Mouse (Mus musculus) gastrocnemius, postnatal 14 days (tissue): ENCODE results near the gene Gm13889. TPM values are rescaled to one million over a fixed set of nuclear protein-coding genes. Genes with fewer than 3 reads are reported as not detected.

Experiments used
- DNase-seq: peaks from one replicate; pipeline ENCODE4 v3.0.0; 2021; ENCODE audit warnings: mixed read lengths
- intact Hi-C: fragments of 180-260 bp; cut with DNase I; formaldehyde crosslinking; loops from one replicate; pipeline ENCODE4 v1.15.1; 2025; ENCODE audit warnings: low total_unique reads
- total RNA-seq, 2 experiments: library from RNA; stranded (reverse); gene quantifications; 2 replicates each; pipeline ENCODE4 v1.2.3; 2021

Gm13889 gene
- total RNA-seq, 2 experiments from 2014 or later: 9.5 to 15.6 TPM

DNA sequence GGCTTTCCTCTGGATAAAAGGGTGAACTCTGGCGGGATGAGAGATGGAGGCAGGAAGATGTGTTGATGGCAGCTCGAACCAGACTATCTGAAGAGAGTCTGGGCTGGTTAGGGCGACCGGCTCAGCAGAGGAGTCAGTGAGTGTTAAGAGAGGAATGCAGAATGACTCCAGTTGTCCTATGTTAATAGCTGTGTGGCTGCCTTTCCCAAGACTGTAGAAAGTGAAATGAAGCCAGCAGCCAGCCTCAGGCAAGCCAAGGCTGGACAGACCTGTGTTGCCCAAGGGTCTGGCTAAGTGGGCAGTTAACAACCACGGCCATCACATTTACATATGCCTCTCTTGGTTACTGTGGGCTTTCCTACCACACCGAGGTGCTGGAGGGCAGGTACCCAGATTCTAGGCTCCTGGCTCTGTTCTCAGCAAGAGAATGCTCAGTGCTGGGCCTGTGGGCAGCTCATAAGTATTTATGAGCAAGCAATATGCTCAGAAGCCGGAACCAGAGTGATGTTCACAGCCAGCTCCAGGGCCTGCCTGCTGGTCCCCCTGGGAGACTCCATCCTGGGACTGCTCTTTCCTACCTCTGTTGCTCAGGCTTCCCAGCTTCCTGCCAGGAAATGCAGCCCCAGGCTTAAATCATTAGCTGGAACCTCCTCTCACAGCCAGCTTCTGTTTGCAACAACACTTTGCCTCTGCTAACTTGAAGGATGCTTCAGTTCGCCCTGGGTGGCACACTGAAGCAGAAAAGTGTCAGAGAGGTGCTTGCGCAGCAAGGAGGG, 49.3 kb downstream of the Gm13889 start:
- intact Hi-C loops: loop anchor here (5.0 kb wide), 1 partner anchor 50 kb away; the partner anchor contains the start of gene Gm13889
- no peak for DNase-seq

GRCm38 (mm10) chr2:93906316-93906715, 50.7 kb downstream of the Gm13889 start:
- intact Hi-C loops: loop anchor here (5.0 kb wide), 1 partner anchor 51 kb away; the partner anchor contains the start of gene Gm13889
- peak; percentile 74 for DNase-seq

Other genes with a start within 250 kb of the Gm13889 start
- 10 to 100 TPM; 33.5 to 37.8 TPM for gene Ext2, start 134.6 kb downstream of the Gm13889 start, total RNA-seq
- 1 to 10 TPM; 3.0 to 3.4 TPM for gene Accs, start 107.3 kb downstream of the Gm13889 start, total RNA-seq
- not detected for gene Accsl, start 88.0 kb downstream of the Gm13889 start, total RNA-seq
- under 1 TPM in 1 of 2 experiments, not detected in 1; 0.86 TPM for gene Gm27027, start 39.2 kb upstream of the Gm13889 start, total RNA-seq
- gene Alkbh3, start 53.6 kb upstream of the Gm13889 start, total RNA-seq: 10 to 100 TPM; 48.9 to 54.0 TPM
- gene Hsd17b12, start 200.8 kb upstream of the Gm13889 start, total RNA-seq: 10 to 100 TPM in 1 of 2 experiments, 1 to 10 TPM in 1; 8.7 to 13.1 TPM